Mouse (Mus musculus) stomach, embryonic 16.5 days (tissue): Measurements from ENCODE around the gene Timp3. TPM values are rescaled to one million over a fixed set of nuclear protein-coding genes. Genes with fewer than 3 reads are reported as not detected.

Source experiments
- ATAC-seq: fragments of 200-750 bp; cut with Nextera tagmentation; 2 replicates; pipeline ENCODE4 v1.8.0; 2017; ENCODE audit warnings: moderate number of reproducible peaks, moderate TSS enrichment; ENCODE audit not compliant: insufficient read depth, low FRiP score
- H3K27ac ChIP-seq: fragments of 300-500 bp; sonication (generic); 2 replicates; pipeline ENCODE4 v1.5.1; 2014; ENCODE audit warnings: low read length
- H3K27me3 ChIP-seq: fragments of 300-500 bp; sonication (generic); 2 replicates; pipeline ENCODE4 v1.6.1; 2014; ENCODE audit warnings: low read length, control low read depth, mixed read lengths; ENCODE audit not compliant: control insufficient read depth, insufficient read depth
- H3K36me3 ChIP-seq: fragments of 300-500 bp; sonication (generic); 2 replicates; pipeline ENCODE4 v1.6.1; 2014; ENCODE audit warnings: low read length; ENCODE audit not compliant: control insufficient read depth, insufficient read depth
- H3K4me1 ChIP-seq: fragments of 300-500 bp; sonication (generic); 2 replicates; pipeline ENCODE4 v1.6.1; 2014; ENCODE audit warnings: low read length, control low read depth, mixed read lengths; ENCODE audit not compliant: control insufficient read depth, insufficient read depth
- H3K4me2 ChIP-seq: fragments of 300-500 bp; sonication (generic); 2 replicates; pipeline ENCODE4 v1.6.1; 2014; ENCODE audit warnings: low read depth, low read length, mixed read lengths
- H3K4me3 ChIP-seq: fragments of 300-500 bp; sonication (generic); replicated peaks from 2 replicates; pipeline ENCODE4 v1.5.1; 2014; ENCODE audit warnings: mild to moderate bottlenecking, low read length
- H3K9ac ChIP-seq: fragments of 300-500 bp; sonication (generic); 2 replicates; pipeline ENCODE4 v1.6.1; 2014; ENCODE audit warnings: low read length
- H3K9me3 ChIP-seq: fragments of 300-500 bp; sonication (generic); replicated peaks from 2 replicates; pipeline ENCODE4 v1.6.1; 2016; ENCODE audit warnings: low read length, control low read depth; ENCODE audit not compliant: control insufficient read depth
- WGBS: fragments of 180-500 bp; shearing (Covaris S2); extraction: QIAGEN DNeasy Blood & Tissue Kit; methylation state at CpG from one replicate; pipeline ENCODE4 v1.1.7; 2014; 5-methylcytosine and 5-hydroxymethylcytosine counted together
- polyA plus RNA-seq: library from polyadenylated mRNA; unstranded; fragments of >200 nt; fragmentation: Nextera tagmentation; extraction: Ambion mirVana; gene quantifications from 2 replicates; pipeline ENCODE4 v1.2.1, GENCODE M21; 2015

Gene Timp3
- polyA plus RNA-seq, 1 experiment from 2014 or later: 76.1 TPM

DNA sequence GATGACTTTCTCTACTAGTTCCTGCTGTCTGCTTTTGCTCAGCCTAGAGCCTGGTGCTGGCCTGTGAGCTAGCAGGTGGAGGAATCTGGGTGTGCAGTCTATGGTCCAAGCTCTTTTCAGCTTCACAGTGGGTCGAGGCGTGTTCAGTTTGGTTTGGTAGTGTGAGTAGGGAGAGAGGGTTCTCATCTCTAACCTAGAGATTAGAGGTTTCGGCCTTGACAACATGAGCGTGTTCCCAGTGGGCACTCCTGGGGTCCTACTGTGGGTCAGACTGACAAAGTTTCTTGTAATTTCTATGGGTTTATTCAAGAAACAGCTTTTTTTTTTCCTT is 2.1 kb downstream of the Timp3 start:
- 56% methylated on average over 4 of the region's 4 CpGs for WGBS
- H3K4me3 ChIP-seq: peak overlapping the region; percentile 68
- no peaks in the 10 kb centered on the region for H3K36me3 ChIP-seq
- peak overlapping the region; percentile 71 for H3K4me2 ChIP-seq
- H3K9ac ChIP-seq: peak overlapping the region; percentile 81
- H3K9me3 ChIP-seq: no peaks in the 10 kb centered on the region
- no peak for ATAC-seq
- H3K4me1 ChIP-seq: peaks cover 18% of the 10 kb centered on the region
- H3K27me3 ChIP-seq: 0 out of 2 replicates have a peak, but pooled peaks cover 5% of the 10 kb centered on the region
- peak overlapping the region; percentile 53 for H3K27ac ChIP-seq

DNA sequence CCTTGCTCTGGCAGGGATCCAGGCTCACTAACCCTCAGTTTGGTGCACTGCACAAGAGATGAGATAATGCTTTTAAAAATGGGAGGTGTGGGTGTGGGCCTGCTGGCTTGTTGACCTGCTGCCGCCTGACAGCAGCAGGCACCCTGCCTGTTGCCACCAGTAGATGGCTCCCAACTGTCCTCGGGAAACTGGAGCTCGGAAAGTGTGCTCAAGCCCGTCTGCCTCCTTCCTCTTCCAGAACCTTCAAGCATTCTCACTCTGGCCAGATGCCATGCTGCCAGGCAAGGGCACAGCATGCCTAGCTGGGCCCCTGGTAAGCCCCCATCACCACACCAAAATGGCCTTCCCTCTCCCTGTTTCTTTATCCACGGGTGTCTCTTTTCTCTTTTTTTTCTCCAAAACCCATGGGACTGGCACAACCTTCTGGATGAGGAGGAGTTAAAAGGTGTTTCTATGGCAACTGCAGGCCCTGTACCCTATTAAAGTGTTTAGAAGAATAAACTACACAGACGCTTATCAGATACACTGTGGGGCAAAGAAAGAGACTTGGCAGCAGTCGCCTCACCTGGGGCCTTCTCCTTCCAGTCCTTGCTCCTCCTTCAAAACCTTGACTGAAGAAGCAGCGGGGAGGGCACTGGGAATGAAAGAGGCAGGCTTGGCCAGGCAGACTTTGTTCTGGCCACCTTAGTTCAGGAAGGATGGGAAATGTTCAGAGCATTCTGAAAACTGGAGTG is 2.8 kb downstream of the Timp3 start:
- Histone ChIP-seq H3K27me3 (0 out of 2 replicates have a peak, but pooled peaks cover 5% of the 10 kb centered on the region), H3K9me3 (no peaks in the 10 kb centered on the region), H3K36me3 (no peaks in the 10 kb centered on the region), H3K4me2 (peak overlapping the region; percentile 71), H3K4me1 (peaks cover 18% of the 10 kb centered on the region), H3K27ac (peak overlapping the region; percentile 53; the same call in 1 of the 2 replicates), H3K4me3 (peak overlapping the region; percentile 68), H3K9ac (peak overlapping the region; percentile 81; the same call in 1 of the 2 replicates)
- WGBS: 18% methylated on average over 8 of the region's 8 CpGs
- ATAC-seq: peak; percentile 39; the same call in 1 of the 2 replicates

DNA sequence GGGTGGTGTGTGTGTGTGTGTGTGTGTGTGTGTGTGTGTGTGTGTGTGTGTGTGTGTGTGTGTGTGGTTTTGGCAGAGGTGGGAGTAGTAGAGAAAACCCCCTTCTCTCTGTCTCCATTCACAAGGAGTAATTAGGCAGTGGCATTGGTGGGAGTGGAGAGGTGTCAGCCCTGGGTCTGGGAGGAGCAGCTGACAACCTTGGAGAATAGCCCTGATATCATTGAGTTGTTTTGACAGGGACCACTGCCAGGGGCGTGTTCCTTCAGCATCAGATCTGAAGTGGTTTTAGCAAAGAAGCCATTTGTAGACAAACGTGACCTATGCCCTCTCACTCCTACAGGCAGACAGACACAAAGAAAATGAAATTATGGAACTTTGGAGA is 3.3 kb downstream of the Timp3 start:
- Histone ChIP-seq H3K4me2 (peak overlapping the region; percentile 71; the same call in 1 of the 2 replicates), H3K36me3 (no peaks in the 10 kb centered on the region), H3K9ac (peak overlapping the region; percentile 81; the same call in 1 of the 2 replicates), H3K4me1 (peaks cover 18% of the 10 kb centered on the region), H3K27me3 (0 out of 2 replicates have a peak, but pooled peaks cover 5% of the 10 kb centered on the region), H3K27ac (no peak overlapping the region), H3K4me3 (peak overlapping the region; percentile 68; the same call in 1 of the 2 replicates), H3K9me3 (no peaks in the 10 kb centered on the region)
- ATAC-seq: no peak
- WGBS: 50% methylated on average over 2 of the region's 2 CpGs

DNA sequence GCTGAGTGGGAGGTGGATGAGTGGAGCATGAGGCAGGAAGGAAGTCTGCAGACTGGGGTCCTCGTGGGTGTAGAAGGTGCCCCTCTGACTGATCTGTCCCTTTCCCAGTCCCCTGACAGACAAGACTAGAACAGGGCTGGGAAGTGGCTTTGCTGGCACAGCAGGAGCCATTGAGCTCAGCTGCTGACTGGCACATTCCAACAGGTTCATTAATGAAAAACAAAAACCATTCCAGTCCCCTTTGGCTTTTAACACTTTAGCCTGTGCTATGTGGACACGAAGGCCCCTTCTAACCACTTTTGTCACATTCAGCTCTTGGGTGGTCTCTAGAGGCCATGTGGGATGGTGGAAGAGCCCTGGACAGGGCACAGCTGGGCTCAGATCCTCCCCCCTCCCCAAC is 4.4 kb downstream of the Timp3 start:
- no peaks in the 10 kb centered on the region for H3K9me3 ChIP-seq
- H3K4me2 ChIP-seq: no peak overlapping the region
- no peak overlapping the region for H3K27ac ChIP-seq
- peaks cover 18% of the 10 kb centered on the region for H3K4me1 ChIP-seq
- no peak overlapping the region for H3K4me3 ChIP-seq
- WGBS: 28% methylated on average over 2 of the region's 2 CpGs
- no peak for ATAC-seq
- no peaks in the 10 kb centered on the region for H3K36me3 ChIP-seq
- H3K27me3 ChIP-seq: no peaks in the 10 kb centered on the region
- H3K9ac ChIP-seq: no peak overlapping the region

DNA sequence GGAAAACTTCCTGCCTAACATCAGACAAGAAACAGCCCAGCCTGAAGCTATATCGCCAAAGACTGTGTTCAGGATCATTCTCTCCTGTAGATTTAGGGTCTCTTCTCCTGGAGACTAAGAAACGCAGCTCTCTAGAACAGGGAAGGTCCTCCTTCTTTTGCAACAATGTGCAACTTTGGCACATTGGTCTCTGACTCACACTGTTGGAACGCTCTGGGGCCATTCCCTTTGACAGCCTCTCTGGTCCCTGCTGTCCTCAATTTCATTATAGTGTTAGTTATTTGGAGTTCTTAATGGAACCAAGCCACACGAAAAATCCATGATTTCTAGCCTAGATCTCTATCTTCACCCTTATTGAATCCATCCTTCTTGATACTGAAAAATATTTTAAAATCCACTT is 7.1 kb downstream of the Timp3 start:
- Histone ChIP-seq H3K9me3 (no peaks in the 10 kb centered on the region), H3K4me1 (peaks cover 13% of the 10 kb centered on the region), H3K4me2 (no peak overlapping the region), H3K9ac (no peak overlapping the region), H3K4me3 (no peak overlapping the region), H3K36me3 (no peaks in the 10 kb centered on the region), H3K27me3 (no peaks in the 10 kb centered on the region), H3K27ac (no peak overlapping the region)
- WGBS: 81% methylated on average over 4 of the region's 4 CpGs
- ATAC-seq: no peak

DNA sequence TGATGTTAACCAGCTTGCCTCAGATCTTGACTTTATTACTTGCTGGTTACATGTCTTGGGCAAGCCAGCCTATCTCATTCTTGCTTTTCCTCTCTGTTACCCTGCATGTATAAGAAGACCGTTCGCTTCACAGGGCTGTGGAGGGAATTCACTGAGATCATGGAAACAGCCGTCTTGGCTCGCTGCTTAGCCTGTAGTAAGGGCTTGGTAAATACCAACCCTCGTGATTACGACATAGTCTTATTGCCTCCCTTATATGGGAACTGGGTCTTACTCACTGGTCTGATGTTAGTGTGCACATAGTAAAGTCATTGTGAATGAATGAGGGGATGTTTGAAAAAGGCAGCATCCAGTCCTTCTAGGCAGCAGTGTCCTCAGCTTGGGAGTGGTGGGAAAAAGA is 10.4 kb downstream of the Timp3 start:
- Histone ChIP-seq H3K9ac (no peak overlapping the region), H3K4me3 (no peak overlapping the region), H3K4me1 (peaks cover 5% of the 10 kb centered on the region; the same call in 1 of the 2 replicates), H3K9me3 (no peaks in the 10 kb centered on the region), H3K36me3 (no peaks in the 10 kb centered on the region), H3K4me2 (no peak overlapping the region), H3K27ac (peak overlapping the region; percentile 1; the same call in 1 of the 2 replicates), H3K27me3 (no peaks in the 10 kb centered on the region)
- ATAC-seq: peak; percentile 77; the same call in 1 of the 2 replicates
- 38% methylated on average over 6 of the region's 6 CpGs for whole genome bisulfite sequencing

DNA sequence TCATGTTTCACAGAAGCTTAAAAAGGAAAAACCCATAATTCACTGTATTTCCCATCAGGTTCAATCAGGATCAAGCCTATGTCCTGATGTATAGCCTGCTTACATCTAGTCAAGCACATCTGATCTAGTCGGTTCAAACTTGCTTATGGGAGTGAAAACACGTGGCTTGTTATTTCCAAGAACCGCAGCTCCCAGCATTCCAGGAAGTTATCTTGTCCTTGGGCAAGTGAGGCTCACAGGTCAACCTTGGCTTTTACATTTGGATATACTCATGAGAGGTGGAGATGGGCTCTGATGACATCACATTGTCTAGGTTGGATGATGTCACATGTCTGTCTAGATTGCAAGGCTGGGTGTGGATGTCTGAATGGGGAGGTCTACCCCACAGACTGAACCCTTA is 12.8 kb downstream of the Timp3 start:
- Histone ChIP-seq H3K4me1 (peaks cover 5% of the 10 kb centered on the region; the same call in 1 of the 2 replicates), H3K9ac (no peak overlapping the region), H3K36me3 (no peaks in the 10 kb centered on the region), H3K9me3 (no peaks in the 10 kb centered on the region), H3K4me3 (no peak overlapping the region), H3K27ac (no peak overlapping the region), H3K4me2 (no peak overlapping the region), H3K27me3 (no peaks in the 10 kb centered on the region)
- no peak for ATAC-seq
- 87% methylated on average over 3 of the region's 3 CpGs for WGBS

DNA sequence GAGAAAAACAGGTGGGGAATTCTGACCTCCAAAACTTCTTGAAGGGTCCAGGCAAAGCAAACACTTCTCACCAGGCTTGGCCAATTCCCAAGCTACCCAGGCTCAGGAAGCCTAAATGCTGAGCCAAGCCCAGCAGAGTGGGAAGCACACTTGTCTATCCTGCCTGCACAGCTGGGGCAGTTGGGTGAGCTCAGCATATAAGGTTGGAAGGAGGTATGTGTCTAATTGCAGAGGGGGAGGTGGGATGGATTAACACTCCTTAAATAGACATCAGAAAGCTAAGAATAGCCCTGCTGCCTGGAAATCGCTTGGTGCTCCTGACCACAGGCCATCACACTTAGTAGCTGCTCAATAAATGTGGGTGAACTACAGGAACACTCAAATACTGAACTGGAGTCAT is 13.3 kb downstream of the Timp3 start:
- H3K9ac ChIP-seq: no peak overlapping the region
- WGBS: 70% methylated on average over 1 of the region's 1 CpGs
- no peak for ATAC-seq
- no peaks in the 10 kb centered on the region for H3K27me3 ChIP-seq
- H3K27ac ChIP-seq: no peak overlapping the region
- H3K36me3 ChIP-seq: no peaks in the 10 kb centered on the region
- H3K9me3 ChIP-seq: no peaks in the 10 kb centered on the region
- no peak overlapping the region for H3K4me2 ChIP-seq
- peaks cover 5% of the 10 kb centered on the region; the same call in 1 of the 2 replicates for H3K4me1 ChIP-seq
- no peak overlapping the region for H3K4me3 ChIP-seq

DNA sequence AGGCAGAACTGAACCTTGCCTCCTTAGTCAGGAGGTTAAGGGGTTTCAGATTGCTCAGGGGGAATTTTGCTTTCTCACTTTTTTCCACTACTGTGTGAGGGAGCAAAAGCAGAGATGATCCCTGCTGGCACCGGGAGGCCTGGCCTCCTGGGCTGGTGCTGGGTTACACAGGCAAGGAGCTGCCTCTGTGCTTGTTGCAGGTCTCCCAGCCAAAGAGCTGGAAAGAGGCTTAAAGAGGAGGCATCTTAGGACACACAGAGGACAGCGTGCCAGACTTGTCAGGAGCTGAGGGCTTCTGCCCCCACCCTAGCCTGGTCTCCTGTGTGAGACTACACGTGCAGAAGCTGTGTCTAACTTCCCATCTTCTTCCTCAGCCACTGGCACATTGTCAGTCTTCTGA is 15.3 kb downstream of the Timp3 start:
- Histone ChIP-seq H3K9ac (no peak overlapping the region), H3K4me1 (peaks cover 5% of the 10 kb centered on the region; the same call in 1 of the 2 replicates), H3K27ac (no peak overlapping the region), H3K36me3 (no peaks in the 10 kb centered on the region), H3K9me3 (no peaks in the 10 kb centered on the region), H3K27me3 (no peaks in the 10 kb centered on the region), H3K4me2 (no peak overlapping the region), H3K4me3 (no peak overlapping the region)
- 50% methylated on average over 3 of the region's 3 CpGs for WGBS
- ATAC-seq: no peak
